Mouse (Mus musculus): ENCODE data around the gene Gli2. TPM values are rescaled to one million over a fixed set of nuclear protein-coding genes. Genes with fewer than 3 reads are reported as not detected.

The Gli2 gene
- 12.9 and 13.0 TPM in 2 replicates for polyA plus RNA-seq (2016; fragmentation: Nextera tagmentation; extraction: Ambion mirVana)

DNA sequence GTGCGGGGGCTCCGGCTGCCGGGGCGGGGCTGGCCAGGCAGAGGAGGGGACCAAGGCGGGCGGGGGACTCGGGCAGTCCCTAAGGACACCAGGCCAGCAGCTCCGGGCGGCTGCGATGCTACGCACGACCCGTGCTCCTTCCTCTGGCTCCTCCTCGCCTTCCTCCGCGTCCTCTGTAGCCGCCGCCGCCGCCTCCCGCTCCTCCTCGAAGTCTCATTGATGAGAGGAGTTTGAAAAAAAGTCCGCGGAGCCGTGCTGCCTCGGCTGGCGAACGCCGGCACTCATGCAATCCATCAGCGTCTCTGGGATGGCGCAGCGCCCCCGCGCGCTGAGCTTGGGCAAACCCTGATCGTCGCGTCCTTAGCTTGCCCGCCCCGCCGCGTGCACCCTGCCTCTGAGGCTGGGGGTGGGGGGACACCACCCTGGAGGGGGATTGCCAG is at the start of gene Gli2:
Gene Gli2 (minus strand): TSS at position 218 of the 440 bp plus-strand sequence.
- Histone ChIP-seq H3K27ac (peak within 1 kb of the TSS; percentile 98), H3K27me3 (ENCODE audit: poor library complexity, severe bottlenecking) (peaks cover 29% of the 10 kb centered on the region), H3K4me1 (peaks cover 64% of the 10 kb centered on the region), H3K36me3 (replicated peaks) (peaks cover 4% of the 10 kb centered on the region), H3K4me3 (peak within 1 kb of the TSS; percentile 71), H3K9me3 (no peaks in the 10 kb centered on the region)
- under 1% methylated on average over 37 of the region's 42 CpGs for WGBS
- DNase-seq (ENCODE audit: extremely low spot score, low spot score) = peak; percentile 92

DNA sequence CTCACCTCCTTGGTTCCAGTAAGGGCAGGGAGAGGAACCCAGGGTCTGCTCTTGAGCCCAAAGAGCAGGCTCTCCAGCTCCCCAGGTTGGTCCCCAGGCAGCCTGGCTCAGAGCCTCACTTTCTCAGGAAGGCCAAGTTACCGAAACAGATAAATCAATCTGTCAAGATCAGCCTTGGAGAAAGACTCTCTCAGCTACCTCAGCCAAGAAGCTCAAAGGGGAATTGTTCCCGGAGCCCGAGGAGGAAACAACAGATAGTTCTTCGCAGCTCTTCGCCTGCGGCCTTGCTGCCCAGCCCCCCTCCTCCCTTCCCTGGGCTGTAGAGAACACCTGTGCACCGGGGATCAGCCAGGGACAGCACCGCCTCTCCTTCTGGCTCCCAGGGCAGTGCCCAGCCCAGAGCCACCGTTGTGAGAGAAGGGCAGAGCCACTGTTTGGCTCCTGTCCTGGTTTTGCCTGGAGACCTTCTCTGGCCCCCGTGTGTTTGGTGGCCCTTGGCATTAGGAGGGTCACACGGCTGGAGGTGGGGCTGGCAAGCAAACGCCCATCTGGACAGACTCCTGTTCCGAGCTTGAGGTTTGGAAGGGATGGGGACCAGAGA is 44.6 kb upstream of the Gli2 start:
- no peaks in the 10 kb centered on the region for H3K9me3 ChIP-seq
- H3K36me3 ChIP-seq (replicated peaks) = no peaks in the 10 kb centered on the region
- no peak overlapping the region for H3K4me3 ChIP-seq
- WGBS = 66% methylated on average over 13 of the region's 13 CpGs
- H3K27ac ChIP-seq = no peak overlapping the region
- no peak for DNase-seq (ENCODE audit: extremely low spot score, low spot score)
- peaks cover 11% of the 10 kb centered on the region for H3K27me3 ChIP-seq (ENCODE audit: poor library complexity, severe bottlenecking)
- no peaks in the 10 kb centered on the region for H3K4me1 ChIP-seq

DNA sequence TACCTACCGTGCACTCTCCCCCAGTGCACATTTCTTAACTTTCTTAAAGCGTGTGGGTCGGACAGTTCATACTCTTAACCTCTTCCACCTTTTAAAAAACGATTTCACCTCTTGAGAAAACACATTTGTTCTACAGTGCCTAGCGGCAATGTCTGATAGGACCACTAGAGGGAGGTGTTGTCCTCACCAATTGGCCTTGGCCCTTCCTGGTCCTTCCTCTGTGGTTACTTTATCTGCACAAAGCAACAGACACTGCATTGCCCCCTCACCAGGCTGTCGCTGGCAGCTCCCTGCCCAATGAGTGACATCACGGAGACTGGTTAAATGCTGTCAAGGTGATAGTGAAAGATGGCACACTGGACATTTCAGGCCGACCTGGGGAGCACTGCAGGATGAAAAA is 40.3 kb upstream of the Gli2 start:
- no peak overlapping the region for H3K4me3 ChIP-seq
- H3K27me3 ChIP-seq (ENCODE audit: poor library complexity, severe bottlenecking) = peaks cover 11% of the 10 kb centered on the region
- H3K36me3 ChIP-seq (replicated peaks) = no peaks in the 10 kb centered on the region
- DNase-seq (ENCODE audit: extremely low spot score, low spot score) = peak; percentile 65
- no peak overlapping the region for H3K27ac ChIP-seq
- whole genome bisulfite sequencing = 26% methylated on average over 8 of the region's 8 CpGs
- no peaks in the 10 kb centered on the region for H3K9me3 ChIP-seq
- H3K4me1 ChIP-seq = no peaks in the 10 kb centered on the region

- no peak for DNase-seq (ENCODE audit: extremely low spot score, low spot score)
- no peaks in the 10 kb centered on the region for H3K36me3 ChIP-seq (replicated peaks)
- H3K4me1 ChIP-seq = no peaks in the 10 kb centered on the region
- H3K4me3 ChIP-seq = no peak overlapping the region
- no peak overlapping the region for H3K27ac ChIP-seq
- H3K9me3 ChIP-seq = no peaks in the 10 kb centered on the region
- 89% methylated on average over 18 of the region's 18 CpGs for WGBS
- no peaks in the 10 kb centered on the region; the same call in 1 of the 2 replicates for H3K27me3 ChIP-seq (ENCODE audit: poor library complexity, severe bottlenecking)
These were observed 36.6 kb upstream of the Gli2 start for GRCm38 (mm10) chr1:119089887-119090620.

- peak; percentile 80 for DNase-seq (ENCODE audit: extremely low spot score, low spot score)
- Histone ChIP-seq H3K36me3 (replicated peaks) (no peaks in the 10 kb centered on the region), H3K4me1 (peaks cover 6% of the 10 kb centered on the region), H3K9me3 (no peaks in the 10 kb centered on the region), H3K27me3 (ENCODE audit: poor library complexity, severe bottlenecking) (0 out of 2 replicates have a peak, but pooled peaks cover 6% of the 10 kb centered on the region), H3K27ac (no peak overlapping the region), H3K4me3 (no peak overlapping the region)
- 13% methylated on average over 3 of the region's 3 CpGs for WGBS
These were observed 34.1 kb upstream of the Gli2 start for GRCm38 (mm10) chr1:119087539-119087938.

- H3K4me3 ChIP-seq = no peak overlapping the region
- no peak for DNase-seq (ENCODE audit: extremely low spot score, low spot score)
- H3K27ac ChIP-seq = no peak overlapping the region
- H3K36me3 ChIP-seq (replicated peaks) = no peaks in the 10 kb centered on the region
- peaks cover 11% of the 10 kb centered on the region for H3K4me1 ChIP-seq
- no peaks in the 10 kb centered on the region for H3K9me3 ChIP-seq
- H3K27me3 ChIP-seq (ENCODE audit: poor library complexity, severe bottlenecking) = 0 out of 2 replicates have a peak, but pooled peaks cover 6% of the 10 kb centered on the region
- WGBS = 72% methylated on average over 10 of the region's 10 CpGs
These were observed 32.4 kb upstream of the Gli2 start for GRCm38 (mm10) chr1:119085771-119086170.

GRCm38 (mm10) chr1:119083468-119083921 is 30.1 kb upstream of the Gli2 start:
- H3K27ac ChIP-seq = peak overlapping the region; percentile 74
- 17% methylated on average over 10 of the region's 10 CpGs for WGBS
- DNase-seq (ENCODE audit: extremely low spot score, low spot score) = peak; percentile 62

DNA sequence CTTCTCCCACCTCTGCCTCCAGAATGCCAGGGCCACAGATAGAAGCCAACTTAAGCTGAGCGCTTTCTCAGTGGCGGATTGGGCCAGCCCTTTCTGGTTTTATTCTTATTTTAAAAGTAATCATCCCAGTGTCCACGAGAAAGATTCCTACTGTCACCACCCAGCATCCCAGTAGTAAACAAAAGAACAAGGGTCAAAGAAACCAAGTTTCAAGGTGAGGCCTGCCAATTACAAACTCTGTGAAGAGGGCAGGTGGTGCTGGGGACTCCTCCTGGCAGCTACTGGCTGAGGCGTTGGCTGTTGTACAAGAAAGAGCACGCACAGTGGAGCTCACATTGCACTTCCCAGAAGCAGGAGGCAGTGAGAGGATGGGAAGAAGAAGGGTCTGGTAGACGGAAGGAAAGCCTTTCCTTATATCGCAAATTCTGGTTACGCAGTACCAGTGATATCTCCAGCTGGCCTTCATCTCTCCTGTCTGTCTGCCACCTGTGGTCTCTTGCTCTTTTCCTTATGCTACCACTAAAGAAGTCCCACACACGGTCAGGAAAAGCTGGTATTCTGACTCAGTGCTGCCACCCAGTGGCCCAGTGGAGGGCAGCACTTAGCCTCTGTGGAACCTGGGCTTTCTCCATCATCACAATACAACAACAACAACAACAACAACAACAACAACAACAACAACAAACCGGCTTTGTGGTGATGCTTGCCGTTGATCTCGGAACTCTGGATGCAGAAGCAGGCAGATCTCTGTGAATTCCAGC is 29.0 kb upstream of the Gli2 start:
- WGBS = 42% methylated on average over 12 of the region's 12 CpGs
- H3K4me3 ChIP-seq = no peak overlapping the region
- peaks cover 18% of the 10 kb centered on the region for H3K27me3 ChIP-seq (ENCODE audit: poor library complexity, severe bottlenecking)
- H3K27ac ChIP-seq = no peak overlapping the region
- DNase-seq (ENCODE audit: extremely low spot score, low spot score) = peak; percentile 74
- peaks cover 11% of the 10 kb centered on the region for H3K4me1 ChIP-seq
- no peaks in the 10 kb centered on the region for H3K9me3 ChIP-seq
- H3K36me3 ChIP-seq (replicated peaks) = no peaks in the 10 kb centered on the region

More at GRCm38 (mm10) chr1:119083468-119083921, 30.1 kb upstream of the Gli2 start:
- Histone ChIP-seq H3K9me3 (no peaks in the 10 kb centered on the region), H3K4me1 (peaks cover 11% of the 10 kb centered on the region), H3K36me3 (replicated peaks) (no peaks in the 10 kb centered on the region), H3K4me3 (0 out of 2 replicates have a peak overlapping the region, but pooled peaks have one; percentile 7), H3K27me3 (ENCODE audit: poor library complexity, severe bottlenecking) (0 out of 2 replicates have a peak, but pooled peaks cover 7% of the 10 kb centered on the region)

DNA sequence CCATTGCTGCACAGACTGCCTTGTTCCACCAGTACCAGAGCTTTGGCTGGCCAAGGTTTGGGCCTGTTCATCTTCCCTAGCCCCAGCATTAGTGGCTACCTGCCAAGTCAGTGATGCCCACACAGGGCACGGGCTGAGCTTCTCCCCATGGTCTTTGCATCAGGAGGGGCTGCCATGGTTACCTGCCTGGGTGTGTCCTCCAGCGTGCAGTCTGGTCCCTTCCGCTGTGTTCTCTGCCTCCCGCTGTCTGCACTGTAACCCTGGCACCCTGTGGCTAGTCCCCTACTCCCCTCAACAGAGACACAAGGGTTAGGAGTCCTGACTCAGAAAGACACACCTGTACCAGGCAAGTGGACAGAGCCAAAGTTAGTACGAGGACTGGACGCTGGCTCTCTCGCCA is 24.5 kb upstream of the Gli2 start:
- Histone ChIP-seq H3K27ac (no peak overlapping the region), H3K9me3 (no peaks in the 10 kb centered on the region), H3K4me1 (peaks cover 4% of the 10 kb centered on the region; the same call in 1 of the 2 replicates), H3K36me3 (replicated peaks) (no peaks in the 10 kb centered on the region), H3K4me3 (no peak overlapping the region), H3K27me3 (ENCODE audit: poor library complexity, severe bottlenecking) (peaks cover 32% of the 10 kb centered on the region)
- no peak for DNase-seq (ENCODE audit: extremely low spot score, low spot score)
- WGBS = 86% methylated on average over 7 of the region's 7 CpGs

- H3K36me3 ChIP-seq (replicated peaks) = no peaks in the 10 kb centered on the region
- no peak for DNase-seq (ENCODE audit: extremely low spot score, low spot score)
- 80% methylated on average over 4 of the region's 4 CpGs for WGBS
- H3K4me1 ChIP-seq = no peaks in the 10 kb centered on the region
- H3K4me3 ChIP-seq = no peak overlapping the region
- peaks cover 32% of the 10 kb centered on the region for H3K27me3 ChIP-seq (ENCODE audit: poor library complexity, severe bottlenecking)
- H3K27ac ChIP-seq = no peak overlapping the region
- no peaks in the 10 kb centered on the region for H3K9me3 ChIP-seq
These were observed 22.9 kb upstream of the Gli2 start for GRCm38 (mm10) chr1:119076333-119076732.

- no peak for DNase-seq (ENCODE audit: extremely low spot score, low spot score)
- Histone ChIP-seq H3K4me3 (no peak overlapping the region), H3K4me1 (no peaks in the 10 kb centered on the region), H3K27ac (no peak overlapping the region), H3K9me3 (no peaks in the 10 kb centered on the region), H3K36me3 (replicated peaks) (no peaks in the 10 kb centered on the region), H3K27me3 (ENCODE audit: poor library complexity, severe bottlenecking) (peaks cover 32% of the 10 kb centered on the region)
- WGBS = 59% methylated on average over 3 of the region's 3 CpGs
These were observed 22.5 kb upstream of the Gli2 start for GRCm38 (mm10) chr1:119075916-119076315.

- H3K4me1 ChIP-seq = no peaks in the 10 kb centered on the region
- no peaks in the 10 kb centered on the region for H3K36me3 ChIP-seq (replicated peaks)
- H3K27me3 ChIP-seq (ENCODE audit: poor library complexity, severe bottlenecking) = peaks cover 32% of the 10 kb centered on the region
- no peak overlapping the region for H3K27ac ChIP-seq
- H3K4me3 ChIP-seq = no peak overlapping the region
- 48% methylated on average over 7 of the region's 7 CpGs for WGBS
- no peak for DNase-seq (ENCODE audit: extremely low spot score, low spot score)
- H3K9me3 ChIP-seq = no peaks in the 10 kb centered on the region
These were observed 22.1 kb upstream of the Gli2 start for GRCm38 (mm10) chr1:119075500-119075899.
